Mouse (Mus musculus) mammary gland, adult 2 months (tissue): ENCODE results near the gene Vmn1r211. TPM values are rescaled to one million over a fixed set of nuclear protein-coding genes. Genes with fewer than 3 reads are reported as not detected.

ENCODE experiments used
- polyA plus RNA-seq: library from polyadenylated mRNA; depleted of rRNA; stranded (reverse); fragments of >200 nt; gene quantifications from 2 replicates; pipeline ENCODE4 v1.2.3, GENCODE M21; 2012; ENCODE audit warnings: low replicate concordance; rRNA removed

The Vmn1r211 gene
- not detected in 2 replicates for polyA plus RNA-seq

DNA sequence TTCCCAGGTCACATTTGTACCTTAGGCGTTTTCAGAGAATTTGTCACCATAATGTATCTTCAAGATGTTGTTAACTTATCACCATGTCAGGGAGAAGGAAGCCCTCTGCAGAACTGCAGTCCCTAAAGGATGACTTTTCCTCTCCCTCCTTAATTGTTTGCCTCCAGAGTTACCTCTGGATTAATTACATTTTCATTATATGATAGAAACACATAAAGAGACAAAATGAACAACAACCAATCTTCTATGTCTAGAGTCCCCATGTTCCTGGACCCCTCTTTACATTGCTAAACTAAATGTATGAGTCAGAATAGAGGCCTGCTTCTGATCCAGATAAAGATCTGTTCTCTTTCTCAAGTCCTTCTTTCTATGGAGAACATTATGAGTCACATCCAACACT is at the start of gene Vmn1r211:
Vmn1r211 (minus strand) TSS at position 101 of the 400 bp plus-strand sequence.

DNA sequence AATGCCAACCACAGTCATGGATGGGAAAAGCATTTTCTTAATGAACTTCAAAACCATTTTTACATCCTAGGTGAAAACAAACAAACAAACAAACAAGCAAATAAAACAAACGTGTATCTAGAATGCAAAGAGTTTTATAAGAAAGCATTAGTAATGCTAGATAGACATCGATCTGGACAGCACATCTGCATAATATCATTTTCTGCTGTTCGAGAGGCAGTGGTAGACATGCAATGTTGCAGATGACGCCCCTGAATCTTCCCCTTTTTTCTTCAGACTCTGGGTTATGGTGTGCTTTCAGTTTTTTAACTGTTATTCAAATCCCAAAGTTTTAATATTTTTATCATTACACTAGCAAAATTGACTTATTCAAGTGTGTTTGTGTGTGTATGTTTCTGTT is 26.7 kb upstream of the Vmn1r211 start, which contains the start of gene Vmn1r212:
Vmn1r212 (minus strand) TSS at position 101 of the 400 bp plus-strand sequence.

DNA sequence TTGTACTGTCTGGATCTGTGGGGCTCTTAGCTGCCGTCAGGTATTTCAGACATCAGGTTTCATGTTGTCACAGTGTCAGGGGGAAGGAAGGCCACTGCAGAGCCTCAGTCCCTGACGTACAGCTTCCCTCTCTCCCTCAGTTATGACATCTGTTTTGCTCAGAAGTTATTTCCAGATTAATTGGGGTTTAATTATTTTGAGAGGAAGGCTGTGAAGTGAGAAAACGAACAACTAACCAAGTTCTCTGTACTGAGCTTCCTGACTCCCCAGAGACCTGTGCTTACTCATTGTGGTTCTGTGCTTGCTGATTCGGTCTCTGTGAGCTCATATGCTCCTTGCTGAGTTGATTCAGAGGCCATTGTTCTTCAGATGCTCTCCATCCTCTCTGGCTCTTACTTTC is 26.1 kb downstream of the Vmn1r211 start, which contains the start of gene Vmn1r210:
Vmn1r210 (minus strand) TSS at position 101 of the 400 bp plus-strand sequence.

DNA sequence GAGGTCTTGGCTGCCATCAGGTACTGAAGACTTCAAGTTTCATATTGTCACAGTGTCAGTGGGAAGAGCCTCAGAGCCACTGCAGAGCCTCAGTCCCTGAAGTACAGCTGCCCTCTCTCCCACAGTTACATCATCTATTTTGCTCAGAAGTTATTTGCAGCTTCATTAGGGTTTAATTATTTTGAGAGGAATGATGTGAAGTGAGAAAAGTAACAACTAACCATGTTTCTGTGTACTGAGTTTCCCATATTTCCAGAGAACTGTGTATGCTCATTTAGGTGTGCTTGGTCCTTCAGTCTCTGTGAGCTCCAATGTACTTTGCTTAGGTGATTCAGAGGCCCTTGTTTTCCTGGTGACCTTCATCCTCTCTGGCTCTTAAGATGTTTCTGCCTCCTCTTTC is 47.8 kb downstream of the Vmn1r211 start, which contains the start of gene Vmn1r209:
Vmn1r209 (minus strand) TSS at position 101 of the 400 bp plus-strand sequence.

Other genes starting within 250 kb of the Vmn1r211 start
- not detected in 2 replicates for gene Vmn1r206, start 233.3 kb downstream of the Vmn1r211 start, polyA plus RNA-seq
- gene Vmn1r207-ps, start 127.9 kb downstream of the Vmn1r211 start, polyA plus RNA-seq: not detected in 2 replicates
- not detected in 2 replicates for gene Vmn1r208, start 80.2 kb downstream of the Vmn1r211 start, polyA plus RNA-seq
- not detected in 2 replicates for gene Vmn1r209, start 47.9 kb downstream of the Vmn1r211 start, polyA plus RNA-seq
- gene Vmn1r210, start 26.2 kb downstream of the Vmn1r211 start, polyA plus RNA-seq: not detected in 2 replicates
- not detected in 2 replicates for gene Vmn1r212, start 26.6 kb upstream of the Vmn1r211 start, polyA plus RNA-seq
- gene Vmn1r213, start 150.1 kb upstream of the Vmn1r211 start, polyA plus RNA-seq: not detected in 2 replicates
- not detected in 2 replicates for gene Vmn1r214, start 172.9 kb upstream of the Vmn1r211 start, polyA plus RNA-seq
- gene Vmn1r215, start 210.5 kb upstream of the Vmn1r211 start, polyA plus RNA-seq: not detected in 2 replicates